In genomic region chr9:62763478-62763877, GRCm38 (mm10) we compare ENCODE assay signal across 11 mouse cellular contexts. TPM values are rescaled to one million over a fixed set of nuclear protein-coding genes. Genes with fewer than 3 reads are reported as not detected.
DNase-seq lines count a peak whose midpoint lies in the region; ATAC-seq lines count a peak whose summit lies in the region.
"Had no signal": no experiment of that assay in that cellular context is flagged by ENCODE, and none has a peak within 500 bp of the region (broad histone marks: within the 10 kb centered on the region; RNA-seq: fewer than 3 reads in every experiment).

No protein-coding gene starts in this region.

- no peak overlapping the region for H3K27ac ChIP-seq in heart, embryonic 12.5 days (ENCODE audit: poor library complexity, severe bottlenecking)

- peak overlapping the region; percentile 54 for H3K4me2 ChIP-seq in heart, embryonic 12.5 days

- peaks cover 14% of the 10 kb centered on the region; the same call in 1 of the 2 replicates for H3K27me3 ChIP-seq in heart, embryonic 12.5 days (replicated peaks)
- H3K27me3 ChIP-seq: CH12.LX had no signal

- H3K36me3 ChIP-seq in heart, embryonic 12.5 days: no peaks in the 10 kb centered on the region

- no peak overlapping the region for H3K4me3 ChIP-seq in heart, embryonic 12.5 days
- H3K4me3 ChIP-seq: erythroblast, embryonic 14.5 days; myocyte had no signal

- H3K4me1 ChIP-seq in heart, embryonic 12.5 days (replicated peaks): peaks cover 16% of the 10 kb centered on the region

- WGBS in heart, embryonic 12.5 days: 8% methylated on average over 13 of the region's 13 CpGs

- ATAC-seq in heart, embryonic 12.5 days (ENCODE audit: insufficient number of reproducible peaks, low FRiP score): no peak
- ATAC-seq in erythroblast, adult 5-6 weeks (replicated peaks; ENCODE audit: low FRiP score, poor library complexity, severe bottlenecking): no peak

- no peak overlapping the region for H3K9ac ChIP-seq in heart, embryonic 12.5 days

- H3K9me3 ChIP-seq in heart, embryonic 12.5 days (replicated peaks): no peaks in the 10 kb centered on the region

- no peak for DNase-seq in heart, postnatal 36 days
- DNase-seq in right cerebral cortex, adult 18-20 months: peak; percentile 75
- DNase-seq in right cerebral cortex, postnatal 25 days: no peak
- DNase-seq in lung, postnatal 10 days: peak; percentile 54
- DNase-seq in ovary, postnatal 10 days (ENCODE audit: low spot score): no peak
- no peak for DNase-seq in urinary bladder, postnatal 14 days (ENCODE audit: low spot score)

- intact Hi-C loops in heart, postnatal 36 days (cut with DNase I): no loop called here

RNA-seq across cellular contexts. Expression of gene Fem1b, which starts 48.3 kb away (rescaled TPM):
- 23.4 and 23.9 TPM in 2 replicates for polyA plus RNA-seq in heart, embryonic 12.5 days (2016; fragmentation: Nextera tagmentation; extraction: Ambion mirVana)
- total RNA-seq in heart, postnatal 36 days (2021): 10 to 100 TPM; 16.2 to 16.9 TPM
- total RNA-seq in erythroblast, adult 5-6 weeks (2015; ENCODE audit: low replicate concordance): 6.5 and 7.5 TPM in 2 replicates
- total RNA-seq in erythroblast, adult 5-6 weeks (2017; ENCODE audit: low replicate concordance): 10.0 and 14.7 TPM in 2 replicates

Comparison
In these comparisons a context has a peak if more than half of its experiments do, and no peak if none do; other contexts are left out.
1. DNase-seq: peak in right cerebral cortex, adult 18-20 months (single experiment) and lung, postnatal 10 days (single experiment); none in heart, postnatal 36 days (0 of 2), right cerebral cortex, postnatal 25 days (single experiment), ovary, postnatal 10 days (single experiment) and urinary bladder, postnatal 14 days (single experiment).